Mouse (Mus musculus) frontal cortex, adult 2 months (tissue): ENCODE results near the gene Ppm1m. TPM values are rescaled to one million over a fixed set of nuclear protein-coding genes. Genes with fewer than 3 reads are reported as not detected.

Experiments
- DNase-seq, 2 experiments: peaks; one replicate each; pipeline ENCODE4 v3.0.0; 2022; ENCODE audit warnings: low spot score in 1 of 2; ENCODE audit errors: extremely low spot score in 1 of 2
- polyA plus RNA-seq: library from polyadenylated mRNA; depleted of rRNA; stranded (reverse); fragments of >200 nt; gene quantifications from 2 replicates; pipeline ENCODE4 v1.2.3, GENCODE M21; 2012; rRNA removed

The Ppm1m gene
- polyA plus RNA-seq, 1 experiment, result 35.1 TPM

GRCm38 (mm10) chr9:106160426-106160825, 39.1 kb downstream of the Ppm1m start:
- DNase-seq, result no peak

DNA sequence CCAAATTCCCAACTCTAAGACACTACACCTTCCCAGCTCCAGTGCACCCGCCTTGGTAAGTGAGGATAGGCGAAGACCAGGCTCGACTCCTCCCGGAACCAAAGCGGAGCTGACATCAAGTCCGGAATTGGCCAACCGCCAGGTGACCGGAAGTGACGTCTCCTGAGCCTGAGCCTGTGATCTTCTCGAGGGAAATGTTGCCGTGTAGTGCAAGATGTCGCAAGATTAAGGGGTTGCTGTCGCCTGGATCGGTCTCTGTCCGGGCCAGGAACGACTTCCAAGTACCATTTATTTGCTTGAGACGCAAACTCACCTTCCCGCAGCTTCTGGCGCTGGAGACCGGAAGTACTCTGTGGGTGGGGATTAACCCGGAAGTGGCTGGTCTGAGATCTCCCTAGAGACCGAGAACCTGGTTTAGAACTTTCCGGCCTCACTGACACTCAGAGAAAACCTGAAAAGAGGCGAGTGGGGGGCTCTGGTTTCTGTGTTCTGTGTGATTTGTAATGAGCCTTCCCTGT, 39.7 kb downstream of the Ppm1m start:
- DNase-seq, result peak; percentile 87 to 96

DNA sequence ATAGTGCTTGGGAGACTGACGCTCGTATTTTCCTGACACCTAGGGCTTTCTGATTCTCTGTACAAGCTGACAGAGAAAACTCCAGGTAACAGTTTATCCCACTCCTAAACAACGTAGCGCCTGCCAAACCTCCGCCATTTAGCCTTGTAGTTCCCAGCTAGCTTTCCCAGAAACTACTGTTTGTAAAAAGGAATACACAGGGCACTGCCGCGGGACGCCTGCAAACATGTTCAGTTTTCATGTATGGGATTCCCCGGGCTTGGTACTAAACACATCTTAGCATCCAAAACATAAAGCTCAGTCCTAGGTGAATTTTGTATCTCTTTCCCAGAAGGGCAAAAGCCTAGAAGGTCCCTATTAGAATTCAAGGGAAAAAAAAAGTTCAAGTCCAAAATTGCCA, 40.3 kb downstream of the Ppm1m start:
- DNase-seq, result no peak

DNA sequence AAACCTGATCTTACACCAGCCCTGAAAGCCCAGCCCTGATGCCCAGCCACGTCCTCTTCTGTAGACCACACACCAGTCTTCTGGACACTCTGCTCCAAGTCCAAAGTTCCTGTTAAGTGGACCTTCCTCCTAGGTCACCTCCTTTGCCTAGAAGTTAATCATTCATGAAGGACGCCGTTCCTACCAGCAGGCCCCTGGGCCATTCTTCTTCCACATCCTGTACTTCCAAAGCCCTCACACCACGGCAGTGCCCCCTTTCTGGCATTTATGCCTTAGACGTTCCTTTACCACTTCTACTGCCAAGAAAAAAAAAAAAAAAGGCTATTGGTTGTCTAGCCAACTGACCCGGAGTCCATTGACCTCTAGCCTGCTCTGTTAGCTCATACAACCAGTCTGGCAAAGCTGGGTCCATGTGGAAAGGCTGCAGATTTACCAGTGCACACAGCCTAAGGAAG, 41.5 kb downstream of the Ppm1m start, which contains the start of gene Glyctk:
TSS of gene Glyctk (minus strand) at position 102 of the 455 bp plus-strand sequence.
- DNase-seq, result no peak

DNA sequence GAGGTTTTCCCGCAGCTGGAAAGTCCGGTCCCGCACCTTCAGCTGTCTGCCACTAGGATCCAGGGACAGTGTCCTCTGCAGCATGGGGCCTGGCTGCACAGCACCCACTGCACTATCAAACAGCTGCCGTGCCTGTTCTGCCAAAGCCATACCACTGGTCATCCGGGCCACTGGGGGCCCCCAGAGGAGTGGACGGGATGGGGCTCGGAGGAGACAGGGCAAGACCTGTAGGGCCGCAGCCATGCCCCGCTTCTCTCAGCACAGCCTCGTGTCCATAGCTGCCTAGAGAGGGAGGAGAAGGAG, 42.0 kb downstream of the Ppm1m start:
- DNase-seq, result no peak

GRCm38 (mm10) chr9:106156921-106157622, 42.5 kb downstream of the Ppm1m start:
- DNase-seq, result no peak

- DNase-seq, result peak in 1 of 2 experiments; percentile 71
Measured at GRCm38 (mm10) chr9:106156419-106156818, 43.1 kb downstream of the Ppm1m start.

DNA sequence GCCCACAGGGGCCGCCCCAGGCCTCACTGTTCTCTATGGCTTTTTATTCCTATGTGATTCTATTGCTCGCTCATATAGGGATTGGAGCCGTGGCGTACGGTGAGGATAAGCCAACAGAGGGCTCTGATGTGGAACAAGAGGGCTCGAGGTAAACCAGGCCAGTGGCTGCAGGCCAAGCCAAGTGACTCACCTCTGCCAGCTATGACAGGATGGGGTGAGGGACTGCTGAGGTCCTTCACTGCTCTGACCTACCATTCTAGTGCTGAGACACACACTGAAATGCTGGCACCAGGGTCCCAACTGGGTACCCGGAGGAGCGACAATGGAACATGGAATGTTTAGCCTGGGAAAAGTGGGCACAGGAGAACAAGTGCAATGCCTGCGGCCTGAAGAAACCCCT, 45.4 kb downstream of the Ppm1m start:
- no peak for DNase-seq

GRCm38 (mm10) chr9:106149399-106149754, 50.2 kb downstream of the Ppm1m start:
- DNase-seq, result no peak

DNA sequence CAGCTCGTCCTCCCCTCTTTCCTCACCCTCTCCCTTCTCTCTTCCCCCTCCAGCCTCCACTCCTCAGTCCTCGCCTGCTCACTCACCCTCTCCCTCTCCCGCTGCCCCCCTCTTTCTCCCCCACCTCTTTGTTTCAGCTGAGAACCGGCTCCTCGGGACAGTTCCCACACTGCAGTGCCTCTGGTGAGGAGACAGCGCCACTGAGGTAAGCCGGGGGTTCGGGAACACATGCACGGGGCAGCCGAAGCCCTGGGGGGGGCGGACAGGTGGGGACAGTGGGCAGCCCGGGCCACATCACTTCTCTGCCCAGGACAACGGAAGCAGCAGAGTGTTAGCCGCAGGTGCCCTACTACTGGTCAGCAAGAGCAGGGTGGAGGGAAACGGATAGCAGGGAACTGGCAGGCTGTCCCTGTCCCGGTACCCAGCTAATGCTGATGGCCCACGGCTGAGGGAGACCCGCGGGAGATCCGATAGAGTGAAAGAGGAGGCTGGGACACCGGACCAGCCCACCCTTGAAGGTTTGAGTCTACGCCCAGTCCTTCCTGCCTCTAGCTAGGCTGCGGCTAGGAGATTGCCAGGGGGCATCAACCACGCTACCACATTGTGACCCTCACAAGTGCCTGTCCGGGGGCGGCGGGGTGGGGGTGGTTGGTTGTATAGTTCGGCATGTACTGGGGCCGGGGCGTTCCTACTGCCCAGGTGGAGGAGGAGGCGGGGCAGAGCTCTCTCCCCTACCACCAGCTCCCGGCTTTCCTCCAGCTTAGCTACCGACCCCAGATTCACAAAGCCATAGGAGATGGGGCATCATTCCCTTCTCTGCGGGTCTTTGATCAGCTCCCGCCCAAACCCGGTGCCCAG, 50.8 kb downstream of the Ppm1m start:
- DNase-seq, result no peak

DNA sequence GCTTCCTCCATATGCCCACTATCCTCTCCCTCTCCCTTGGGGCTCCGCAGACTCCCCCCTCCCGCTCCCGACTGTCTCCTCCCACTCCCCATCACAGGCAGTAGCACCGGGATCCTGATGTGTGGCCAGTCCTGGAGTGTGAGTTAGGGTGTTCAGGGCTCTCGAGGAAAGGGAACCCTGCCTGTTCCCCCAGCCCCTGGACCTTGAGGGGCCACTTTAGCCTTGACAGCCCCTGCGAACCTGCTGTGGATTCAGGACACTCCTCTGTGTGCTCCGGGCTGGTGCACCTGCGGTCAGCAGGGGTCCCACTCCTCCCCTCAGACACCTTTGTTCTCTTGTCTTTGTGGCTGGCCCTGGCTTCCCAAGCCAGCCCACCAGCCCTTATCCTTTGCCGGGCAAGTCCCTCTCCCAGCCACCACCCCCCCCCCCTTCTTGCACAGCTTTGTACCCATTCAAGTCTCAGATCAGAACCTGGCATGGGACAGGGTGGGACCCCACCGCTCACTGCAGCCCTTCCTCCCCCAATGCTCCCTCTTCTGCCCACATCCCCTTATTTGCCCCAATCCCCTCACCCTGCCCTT, 51.6 kb downstream of the Ppm1m start:
- DNase-seq, result no peak

GRCm38 (mm10) chr9:106147281-106147680, 52.3 kb downstream of the Ppm1m start:
- DNase-seq, result no peak

DNA sequence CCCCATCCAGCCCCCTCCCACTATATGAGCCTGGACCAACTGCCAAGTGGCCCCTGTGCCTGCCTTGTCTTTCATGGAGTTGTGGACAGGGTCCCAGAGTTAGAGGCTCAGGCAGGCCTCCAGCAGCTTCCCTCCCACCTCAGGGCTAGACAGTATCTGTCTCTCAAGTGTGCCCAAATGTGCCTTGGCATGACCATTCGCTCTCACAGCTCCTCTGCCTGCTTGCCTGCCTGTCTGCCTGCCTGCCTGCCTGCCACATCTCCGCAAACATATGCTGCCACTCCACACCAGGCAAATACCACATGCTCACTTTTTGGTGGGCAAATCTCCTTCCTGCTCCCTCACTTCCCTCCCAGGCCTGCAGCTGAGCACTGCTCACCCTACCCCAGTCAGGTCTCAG, 54.0 kb downstream of the Ppm1m start:
- no peak for DNase-seq

Other genes starting within 250 kb of the Ppm1m start
- gene Col6a5, start 239.1 kb downstream of the Ppm1m start, polyA plus RNA-seq, result 0.25 and 1.1 TPM in 2 replicates
- 3.3 and 5.7 TPM in 2 replicates for gene Col6a4, start 103.0 kb downstream of the Ppm1m start, polyA plus RNA-seq
- gene Glyctk, start 41.6 kb downstream of the Ppm1m start, polyA plus RNA-seq, result 3.2 and 3.3 TPM in 2 replicates
- gene Wdr82, start 28.8 kb downstream of the Ppm1m start, polyA plus RNA-seq, result 99.9 and 107 TPM in 2 replicates
- 65.8 and 66.8 TPM in 2 replicates for gene Twf2, start 3.4 kb upstream of the Ppm1m start, polyA plus RNA-seq
- 0.67 and 1.2 TPM in 2 replicates for gene Tlr9, start 22.9 kb upstream of the Ppm1m start, polyA plus RNA-seq
- gene Alas1, start 48.9 kb upstream of the Ppm1m start, polyA plus RNA-seq, result 122 and 129 TPM in 2 replicates
- gene Poc1a, start 81.3 kb upstream of the Ppm1m start, polyA plus RNA-seq, result 24.2 and 25.6 TPM in 2 replicates
- gene Dusp7, start 168.9 kb upstream of the Ppm1m start, polyA plus RNA-seq, result 92.3 and 101 TPM in 2 replicates
- gene Rpl29, start 229.7 kb upstream of the Ppm1m start, polyA plus RNA-seq, result 727 and 762 TPM in 2 replicates
- 9.8 and 9.9 TPM in 2 replicates for gene Acy1, start 238.6 kb upstream of the Ppm1m start, polyA plus RNA-seq
- 29.0 and 36.5 TPM in 2 replicates for gene Abhd14b, start 247.7 kb upstream of the Ppm1m start, polyA plus RNA-seq
- gene Abhd14a, start 247.9 kb upstream of the Ppm1m start, polyA plus RNA-seq, result 73.6 and 78.1 TPM in 2 replicates